Mouse (Mus musculus) liver, embryonic 12.5 days (tissue): ENCODE data around the gene Tmcc3. TPM values are rescaled to one million over a fixed set of nuclear protein-coding genes. Genes with fewer than 3 reads are reported as not detected.
A peak's percentile ranks its signal among the peaks of the same experiment; 100 is the strongest.

Experiments used
- ATAC-seq: fragments of 200-750 bp; cut with Nextera tagmentation; 2 replicates; pipeline ENCODE4 v1.8.0; 2017; ENCODE audit warnings: moderate number of reproducible peaks, mild to moderate bottlenecking, moderate library complexity
- H3K27ac ChIP-seq: fragments of 300-500 bp; sonication (generic); 2 replicates; pipeline ENCODE4 v1.5.1; 2016; ENCODE audit warnings: mild to moderate bottlenecking
- H3K27me3 ChIP-seq: fragments of 300-500 bp; sonication (generic); replicated peaks from 2 replicates; pipeline ENCODE4 v1.6.1; 2016; ENCODE audit warnings: mild to moderate bottlenecking, moderate library complexity
- H3K36me3 ChIP-seq: fragments of 300-500 bp; sonication (generic); 2 replicates; pipeline ENCODE4 v1.6.1; 2016; ENCODE audit warnings: mild to moderate bottlenecking, moderate library complexity
- H3K4me1 ChIP-seq: fragments of 300-500 bp; sonication (generic); 2 replicates; pipeline ENCODE4 v1.6.1; 2016
- H3K4me2 ChIP-seq: fragments of 300-500 bp; sonication (generic); 2 replicates; pipeline ENCODE4 v1.6.1; 2016; ENCODE audit warnings: mild to moderate bottlenecking, moderate library complexity
- H3K4me3 ChIP-seq: fragments of 300-500 bp; sonication (generic); 2 replicates; pipeline ENCODE4 v1.5.1; 2016; ENCODE audit warnings: mild to moderate bottlenecking, moderate library complexity
- H3K9ac ChIP-seq: fragments of 300-500 bp; sonication (generic); 2 replicates; pipeline ENCODE4 v1.6.1; 2016; ENCODE audit warnings: mild to moderate bottlenecking, moderate library complexity
- H3K9me3 ChIP-seq: fragments of 300-500 bp; sonication (generic); replicated peaks from 2 replicates; pipeline ENCODE4 v1.6.1; 2016; ENCODE audit warnings: mild to moderate bottlenecking, moderate library complexity
- WGBS: fragments of 180-500 bp; shearing (Covaris S2); methylation state at CpG from one replicate; pipeline ENCODE4 v1.1.7; 2016; ENCODE audit not compliant: insufficient replicate concordance; 5-methylcytosine and 5-hydroxymethylcytosine counted together
- polyA plus RNA-seq: library from polyadenylated mRNA; unstranded; fragments of >200 nt; fragmentation: Nextera tagmentation; extraction: Ambion mirVana; gene quantifications from 2 replicates; pipeline ENCODE4 v1.2.1, GENCODE M21; 2016

The Tmcc3 gene
- polyA plus RNA-seq, 1 experiment from 2014 or later, result 3.7 TPM

- Histone ChIP-seq H3K27ac (no peak overlapping the region), H3K4me2 (no peak overlapping the region), H3K36me3 (no peaks in the 10 kb centered on the region), H3K4me1 (no peaks in the 10 kb centered on the region), H3K9ac (no peak overlapping the region), H3K4me3 (no peak overlapping the region), H3K27me3 (no peaks in the 10 kb centered on the region; the same call in 1 of the 2 replicates), H3K9me3 (no peaks in the 10 kb centered on the region)
- ATAC-seq, result no peak
- WGBS, result 80% methylated on average over 4 of the region's 4 CpGs
These were observed 177.8 kb downstream of the Tmcc3 start for GRCm38 (mm10) chr10:94489509-94489908.

GRCm38 (mm10) chr10:94491006-94491405, 179.3 kb downstream of the Tmcc3 start:
- 64% methylated on average over 3 of the region's 3 CpGs for whole genome bisulfite sequencing
- no peaks in the 10 kb centered on the region for H3K9me3 ChIP-seq
- H3K4me1 ChIP-seq, result no peaks in the 10 kb centered on the region
- H3K27me3 ChIP-seq, result no peaks in the 10 kb centered on the region; the same call in 1 of the 2 replicates
- H3K4me2 ChIP-seq, result no peak overlapping the region
- H3K36me3 ChIP-seq, result no peaks in the 10 kb centered on the region
- no peak overlapping the region for H3K27ac ChIP-seq
- H3K4me3 ChIP-seq, result no peak overlapping the region
- H3K9ac ChIP-seq, result no peak overlapping the region
- ATAC-seq, result no peak

- Histone ChIP-seq H3K27ac (no peak overlapping the region), H3K27me3 (no peaks in the 10 kb centered on the region; the same call in 1 of the 2 replicates), H3K9me3 (no peaks in the 10 kb centered on the region), H3K36me3 (no peaks in the 10 kb centered on the region), H3K4me1 (no peaks in the 10 kb centered on the region), H3K4me2 (no peak overlapping the region), H3K9ac (no peak overlapping the region), H3K4me3 (no peak overlapping the region)
- WGBS, result 65% methylated on average over 8 of the region's 8 CpGs
- no peak for ATAC-seq
These were observed 182.7 kb downstream of the Tmcc3 start for GRCm38 (mm10) chr10:94494403-94494846.

GRCm38 (mm10) chr10:94495496-94496235, 183.9 kb downstream of the Tmcc3 start:
- ATAC-seq, result no peak
- Histone ChIP-seq H3K27me3 (no peaks in the 10 kb centered on the region; the same call in 1 of the 2 replicates), H3K27ac (no peak overlapping the region), H3K4me1 (no peaks in the 10 kb centered on the region), H3K36me3 (no peaks in the 10 kb centered on the region), H3K4me2 (no peak overlapping the region), H3K9ac (no peak overlapping the region), H3K4me3 (no peak overlapping the region), H3K9me3 (no peaks in the 10 kb centered on the region)
- 69% methylated on average over 7 of the region's 7 CpGs for WGBS

- no peak for ATAC-seq
- H3K4me1 ChIP-seq, result no peaks in the 10 kb centered on the region
- no peak overlapping the region for H3K9ac ChIP-seq
- H3K36me3 ChIP-seq, result no peaks in the 10 kb centered on the region
- H3K4me2 ChIP-seq, result no peak overlapping the region
- H3K27me3 ChIP-seq, result no peaks in the 10 kb centered on the region
- H3K27ac ChIP-seq, result no peak overlapping the region
- no peaks in the 10 kb centered on the region for H3K9me3 ChIP-seq
- no peak overlapping the region for H3K4me3 ChIP-seq
- WGBS, result 71% methylated on average over 8 of the region's 8 CpGs
These were observed 185.2 kb downstream of the Tmcc3 start for GRCm38 (mm10) chr10:94496826-94497440.

- H3K27me3 ChIP-seq, result peaks cover 6% of the 10 kb centered on the region; the same call in 1 of the 2 replicates
- no peak for ATAC-seq
- H3K9ac ChIP-seq, result no peak overlapping the region
- H3K27ac ChIP-seq, result no peak overlapping the region
- no peaks in the 10 kb centered on the region for H3K9me3 ChIP-seq
- H3K4me3 ChIP-seq, result no peak overlapping the region
- H3K36me3 ChIP-seq, result no peaks in the 10 kb centered on the region
- no peaks in the 10 kb centered on the region for H3K4me1 ChIP-seq
- 44% methylated on average over 16 of the region's 16 CpGs for WGBS
- H3K4me2 ChIP-seq, result no peak overlapping the region
These were observed 188.6 kb downstream of the Tmcc3 start for GRCm38 (mm10) chr10:94500210-94500876.

- Histone ChIP-seq H3K4me1 (no peaks in the 10 kb centered on the region), H3K9me3 (no peaks in the 10 kb centered on the region), H3K4me2 (no peak overlapping the region), H3K27me3 (peaks cover 7% of the 10 kb centered on the region; the same call in 1 of the 2 replicates), H3K9ac (no peak overlapping the region), H3K36me3 (no peaks in the 10 kb centered on the region), H3K4me3 (no peak overlapping the region), H3K27ac (no peak overlapping the region)
- 79% methylated on average over 7 of the region's 7 CpGs for WGBS
- ATAC-seq, result no peak
These were observed 189.1 kb downstream of the Tmcc3 start for GRCm38 (mm10) chr10:94500877-94501273.

- ATAC-seq, result no peak
- Histone ChIP-seq H3K9ac (no peak overlapping the region), H3K4me2 (no peak overlapping the region), H3K27me3 (peaks cover 7% of the 10 kb centered on the region; the same call in 1 of the 2 replicates), H3K4me3 (no peak overlapping the region), H3K9me3 (no peaks in the 10 kb centered on the region), H3K27ac (no peak overlapping the region), H3K36me3 (no peaks in the 10 kb centered on the region), H3K4me1 (no peaks in the 10 kb centered on the region)
- WGBS, result 52% methylated on average over 10 of the region's 10 CpGs
These were observed 190.0 kb downstream of the Tmcc3 start for GRCm38 (mm10) chr10:94501796-94502195.

- H3K4me1 ChIP-seq, result no peaks in the 10 kb centered on the region
- H3K4me3 ChIP-seq, result no peak overlapping the region
- no peaks in the 10 kb centered on the region for H3K36me3 ChIP-seq
- H3K9ac ChIP-seq, result no peak overlapping the region
- WGBS, result 56% methylated on average over 16 of the region's 16 CpGs
- H3K4me2 ChIP-seq, result no peak overlapping the region
- H3K27me3 ChIP-seq, result peaks cover 7% of the 10 kb centered on the region; the same call in 1 of the 2 replicates
- H3K27ac ChIP-seq, result no peak overlapping the region
- ATAC-seq, result no peak
- H3K9me3 ChIP-seq, result no peaks in the 10 kb centered on the region
These were observed 193.6 kb downstream of the Tmcc3 start for GRCm38 (mm10) chr10:94505248-94505772.

- peaks cover 31% of the 10 kb centered on the region for H3K27me3 ChIP-seq
- no peak overlapping the region for H3K27ac ChIP-seq
- H3K36me3 ChIP-seq, result no peaks in the 10 kb centered on the region
- no peak overlapping the region for H3K4me2 ChIP-seq
- ATAC-seq, result no peak
- H3K4me1 ChIP-seq, result no peaks in the 10 kb centered on the region
- no peak overlapping the region for H3K4me3 ChIP-seq
- H3K9ac ChIP-seq, result no peak overlapping the region
- WGBS, result 38% methylated on average over 5 of the region's 5 CpGs
- H3K9me3 ChIP-seq, result no peaks in the 10 kb centered on the region
These were observed 197.1 kb downstream of the Tmcc3 start for GRCm38 (mm10) chr10:94508863-94509262.

- no peak overlapping the region for H3K9ac ChIP-seq
- no peak for ATAC-seq
These were observed 201.0 kb downstream of the Tmcc3 start for GRCm38 (mm10) chr10:94512771-94513170.

GRCm38 (mm10) chr10:94514091-94514505, 202.3 kb downstream of the Tmcc3 start:
- H3K27ac ChIP-seq, result no peak overlapping the region
- 4% methylated on average over 12 of the region's 12 CpGs for WGBS
- H3K4me2 ChIP-seq, result peak overlapping the region; percentile 96
- peaks cover 68% of the 10 kb centered on the region for H3K27me3 ChIP-seq
- no peak overlapping the region for H3K9ac ChIP-seq
- no peak for ATAC-seq
- H3K4me3 ChIP-seq, result peak overlapping the region; percentile 73
- no peaks in the 10 kb centered on the region for H3K9me3 ChIP-seq
- peaks cover 34% of the 10 kb centered on the region for H3K4me1 ChIP-seq
- H3K36me3 ChIP-seq, result no peaks in the 10 kb centered on the region

More at GRCm38 (mm10) chr10:94512771-94513170, 201.0 kb downstream of the Tmcc3 start:
- Histone ChIP-seq H3K9me3 (no peaks in the 10 kb centered on the region), H3K27ac (no peak overlapping the region), H3K4me2 (no peak overlapping the region), H3K27me3 (peaks cover 62% of the 10 kb centered on the region), H3K4me1 (peaks cover 30% of the 10 kb centered on the region), H3K4me3 (no peak overlapping the region), H3K36me3 (no peaks in the 10 kb centered on the region)
- 74% methylated on average over 1 of the region's 1 CpGs for WGBS
